Mouse (Mus musculus): ENCODE measurements around the gene Rbms3. TPM values are rescaled to one million over a fixed set of nuclear protein-coding genes. Genes with fewer than 3 reads are reported as not detected.

Gene Rbms3
- polyA plus RNA-seq (2015; fragmentation: Nextera tagmentation; extraction: Ambion mirVana) = 34.8 and 39.3 TPM in 2 replicates

GRCm38 (mm10) chr9:117629771-117630170 lies at the start of gene Rbms3:
Gene Rbms3, minus strand, starts transcription at chr9:117629913.

